Mouse (Mus musculus) lung, postnatal 0 days (tissue): ENCODE data around the gene Mien1.

ENCODE experiments used
- CTCF ChIP-seq: IDR thresholded peaks from 2 replicates; pipeline ENCODE4 v1.5.1; 2016; ENCODE audit warnings: antibody characterized with exemption, mild to moderate bottlenecking
- EP300 ChIP-seq: IDR thresholded peaks from 2 replicates; pipeline ENCODE4 v1.6.1; 2016; ENCODE audit warnings: antibody characterized with exemption, mild to moderate bottlenecking, control low read depth

DNA sequence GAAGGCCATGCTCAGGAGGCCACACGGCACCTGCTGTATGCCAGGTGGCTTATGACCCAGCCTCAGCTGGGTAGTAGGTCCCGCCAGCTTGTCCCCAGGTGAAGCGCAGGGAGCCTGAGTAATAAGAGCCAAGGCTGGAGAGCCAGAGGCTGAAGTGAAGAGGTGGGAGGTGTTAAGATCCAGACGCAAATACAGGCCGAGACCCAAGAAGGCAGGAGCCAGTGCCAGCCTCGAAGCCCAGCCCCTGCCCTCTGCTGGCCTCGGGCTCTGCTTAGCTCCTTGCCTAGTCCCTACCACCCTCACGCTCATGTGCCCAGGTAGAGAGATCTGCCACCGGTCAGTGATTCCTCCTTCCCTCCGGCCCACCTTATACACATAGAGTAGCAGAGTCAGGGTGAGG lies 50.5 kb downstream of the Mien1 start:
- TF ChIP-seq CTCF, result peak; percentile 23; the same call in 1 of the 2 replicates
- TF ChIP-seq EP300, result no peak
